ENCODE assay signal across 1 mouse cellular context in genomic region chr16:23149396-23149795, GRCm38 (mm10).
TF ChIP-seq lines count a peak whose summit lies in the region.

No protein-coding gene starts in this region.

TF ChIP-seq in CH12.LX, 34 proteins besides CTCF, POLR2A, EP300 and RAD21:
- no peak for TF ChIP-seq SMC3 (IDR thresholded peaks at IDR 0.05; ENCODE audit: low read depth, low read length)
- peak; percentile 48 for TF ChIP-seq ETS1 (conservative IDR thresholded peaks at IDR 0.05; ENCODE audit: low read depth, low read length)
- 0 out of 2 replicates have a peak, but pooled peaks have one; percentile 52 for TF ChIP-seq MEF2A (IDR thresholded peaks at IDR 0.05; ENCODE audit: borderline replicate concordance, low read depth, low read length)
- peak; percentile 54; the same call in 1 of the 2 replicates for TF ChIP-seq BHLHE40 (IDR thresholded peaks at IDR 0.05; ENCODE audit: low read depth, low read length)
- TF ChIP-seq SIN3A (IDR thresholded peaks at IDR 0.05; ENCODE audit: low read length): peak; percentile 47; the same call in 1 of the 2 replicates
- no peak for TF ChIP-seq ELF1 (IDR thresholded peaks at IDR 0.05; ENCODE audit: low read depth, low read length)
- TF ChIP-seq TCF12 (IDR thresholded peaks at IDR 0.05; ENCODE audit: low read depth, low read length): 0 out of 2 replicates have a peak, but pooled peaks have one; percentile 20
- TF ChIP-seq POLR2AphosphoS2 (IDR thresholded peaks at IDR 0.05; ENCODE audit: low read depth, low read length): no peak
- TF ChIP-seq IRF4 (IDR thresholded peaks at IDR 0.05; ENCODE audit: low read depth, low read length): peak; percentile 70
- no peak for TF ChIP-seq HCFC1 (IDR thresholded peaks at IDR 0.05; ENCODE audit: low read depth, low read length)
- no peak for TF ChIP-seq USF1 (IDR thresholded peaks at IDR 0.05; ENCODE audit: low read depth, low read length)
